Mouse (Mus musculus) layer of hippocampus, adult 8-10 months (tissue): ENCODE results near the gene Gm44805. TPM values are rescaled to one million over a fixed set of nuclear protein-coding genes. Genes with fewer than 3 reads are reported as not detected.

Experiments
- DNase-seq, 2 experiments: peaks; one replicate each; pipeline ENCODE4 v3.0.0; 2022; ENCODE audit warnings: low spot score in 2 of 2
- total RNA-seq, 4 experiments: library from RNA; stranded (reverse); gene quantifications; 2 replicates each; pipeline ENCODE4 v1.2.4; 2022

The Gm44805 gene
- not detected for total RNA-seq

- no peak for DNase-seq
Observed at GRCm38 (mm10) chr7:19681202-19681694, at the start of gene Gm44805, which contains the start of gene Apoc4. Gene Gm44805, minus strand, starts transcription at chr7:19681423. Gene Apoc4, minus strand, starts transcription at chr7:19681479.

DNA sequence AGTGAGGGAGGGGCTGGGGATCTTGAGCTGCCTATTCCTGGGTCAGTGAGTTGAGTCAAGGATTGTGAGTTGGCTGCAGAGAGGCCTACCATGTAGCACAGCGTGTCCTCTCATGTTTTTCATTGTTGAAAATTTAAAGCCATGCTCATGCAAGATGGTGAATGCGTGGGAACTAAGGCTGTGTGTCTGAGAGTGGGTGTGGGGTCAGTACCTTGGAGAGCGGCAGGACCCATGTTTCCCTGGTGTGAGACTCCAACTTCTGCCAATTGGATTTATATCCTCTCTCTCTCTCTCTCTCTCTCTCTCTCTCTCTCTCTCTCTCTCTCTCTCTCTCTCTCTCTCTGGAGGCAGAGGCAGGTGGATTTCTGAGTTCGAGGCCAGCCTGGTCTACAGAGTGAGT, 45.3 kb upstream of the Gm44805 start:
- DNase-seq: no peak

GRCm38 (mm10) chr7:19724167-19724566, 42.9 kb upstream of the Gm44805 start:
- no peak for DNase-seq

- no peak for DNase-seq
Observed at GRCm38 (mm10) chr7:19722754-19723195, 41.6 kb upstream of the Gm44805 start.

GRCm38 (mm10) chr7:19719200-19719599, 38.0 kb upstream of the Gm44805 start:
- DNase-seq: no peak

GRCm38 (mm10) chr7:19718297-19718952, 37.2 kb upstream of the Gm44805 start:
- DNase-seq: no peak

DNA sequence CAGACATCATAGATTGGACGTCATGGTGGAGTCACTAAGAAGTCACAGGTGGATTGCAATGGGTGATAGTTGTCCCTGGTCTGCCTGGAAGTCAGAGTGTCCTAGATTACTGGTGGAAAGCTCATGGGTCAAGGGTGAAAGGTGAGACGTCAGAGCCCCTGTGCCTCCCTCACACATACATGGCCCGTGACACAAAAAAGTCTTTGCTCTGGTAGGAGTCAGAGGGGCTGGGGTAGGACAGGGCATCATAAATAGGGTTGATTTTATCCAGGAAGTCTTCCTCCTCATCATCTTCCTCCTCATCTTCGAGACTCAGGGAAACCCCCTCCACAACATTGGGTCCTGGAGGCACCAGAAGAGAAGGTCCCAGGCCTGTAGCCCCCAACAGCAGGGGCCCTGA, 36.1 kb upstream of the Gm44805 start:
- no peak for DNase-seq

DNA sequence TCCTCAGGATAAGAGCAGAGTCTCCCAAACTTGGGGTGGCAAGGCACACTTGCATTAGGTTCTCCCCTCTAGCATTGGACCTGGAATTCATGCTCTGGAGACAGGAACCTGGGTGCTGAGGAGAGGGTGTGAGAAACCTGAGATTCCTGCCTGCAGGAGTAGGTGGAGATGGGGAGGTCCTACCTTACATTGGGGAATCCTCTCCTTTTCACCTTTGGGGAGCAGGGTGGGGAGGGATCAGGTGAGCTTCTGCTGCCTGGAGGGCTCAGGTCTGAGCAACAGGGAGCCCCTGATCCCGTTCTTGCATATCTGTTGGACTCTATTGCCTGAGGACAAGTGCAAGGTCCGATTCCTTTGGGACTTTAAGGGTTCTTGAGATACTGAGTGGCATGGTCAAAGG, 35.6 kb upstream of the Gm44805 start:
- DNase-seq: no peak

- DNase-seq: no peak
Observed at GRCm38 (mm10) chr7:19716055-19716682, 34.9 kb upstream of the Gm44805 start.

- peak; percentile 100 for DNase-seq
Observed at GRCm38 (mm10) chr7:19715239-19716054, 34.2 kb upstream of the Gm44805 start, which contains the start of gene Tomm40. Gene Tomm40, minus strand, starts transcription at chr7:19715438.

DNA sequence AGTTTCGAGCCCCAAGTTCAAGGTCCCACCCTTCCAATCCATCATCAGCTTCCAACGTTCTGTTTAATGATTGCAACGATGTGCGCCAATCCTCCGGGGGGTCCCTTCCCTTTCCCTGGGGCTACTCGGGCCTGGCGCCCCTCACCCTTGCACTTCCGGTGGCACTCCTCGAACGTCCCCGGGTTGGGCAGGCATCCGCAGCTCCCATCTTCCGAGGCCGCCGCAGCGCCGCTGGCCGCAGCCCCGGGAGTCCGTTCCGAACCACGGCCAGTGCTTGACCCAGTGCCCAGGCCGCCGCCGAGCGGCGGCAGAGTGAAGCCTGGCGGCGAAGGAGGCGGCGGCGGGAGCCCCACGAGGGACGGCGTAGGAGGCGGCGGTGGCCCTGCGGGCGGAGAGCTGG, 33.6 kb upstream of the Gm44805 start:
- no peak for DNase-seq

DNA sequence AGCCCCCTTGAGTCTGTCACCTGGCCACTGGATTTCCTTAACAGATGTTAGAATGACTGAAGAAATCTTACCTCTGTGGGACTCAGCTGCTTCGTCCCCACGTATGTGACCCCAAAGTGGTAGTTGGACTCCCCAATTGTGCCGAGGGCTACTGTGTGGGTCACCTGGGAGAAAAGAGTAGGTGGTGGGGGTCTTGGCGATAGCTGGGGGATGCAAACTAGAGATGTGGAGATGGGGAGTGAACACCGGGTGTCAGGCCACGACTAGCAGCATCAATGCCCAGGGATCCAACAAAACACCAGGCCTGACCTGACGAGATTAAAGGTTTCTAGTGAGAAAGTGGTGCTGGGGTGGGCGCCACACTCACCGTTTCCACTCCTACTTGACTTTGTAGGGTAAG, 32.4 kb upstream of the Gm44805 start:
- no peak for DNase-seq

DNA sequence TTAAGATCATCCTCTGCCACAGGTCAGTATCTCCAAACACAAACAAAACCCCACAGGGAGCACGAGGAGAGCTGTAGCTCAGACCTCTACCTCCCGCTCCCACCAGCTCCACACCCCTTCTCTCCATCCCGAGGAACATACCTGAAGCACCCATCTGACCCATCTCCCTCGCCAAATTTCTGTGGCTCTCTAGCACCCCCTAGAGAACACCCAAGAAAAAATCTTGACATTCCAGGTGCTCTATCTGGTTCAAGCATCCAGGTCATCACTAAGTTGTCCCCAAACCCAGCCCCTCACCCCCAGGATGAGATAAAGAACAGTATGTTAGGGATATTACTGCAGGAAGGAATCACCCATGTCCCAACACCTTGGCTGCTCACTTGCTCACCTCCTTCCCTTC, 32.0 kb upstream of the Gm44805 start:
- DNase-seq: no peak

- DNase-seq: no peak
Observed at GRCm38 (mm10) chr7:19712414-19712813, 31.2 kb upstream of the Gm44805 start.

GRCm38 (mm10) chr7:19710650-19711049, 29.4 kb upstream of the Gm44805 start:
- no peak for DNase-seq

GRCm38 (mm10) chr7:19705271-19705670, 24.0 kb upstream of the Gm44805 start:
- DNase-seq: no peak

DNA sequence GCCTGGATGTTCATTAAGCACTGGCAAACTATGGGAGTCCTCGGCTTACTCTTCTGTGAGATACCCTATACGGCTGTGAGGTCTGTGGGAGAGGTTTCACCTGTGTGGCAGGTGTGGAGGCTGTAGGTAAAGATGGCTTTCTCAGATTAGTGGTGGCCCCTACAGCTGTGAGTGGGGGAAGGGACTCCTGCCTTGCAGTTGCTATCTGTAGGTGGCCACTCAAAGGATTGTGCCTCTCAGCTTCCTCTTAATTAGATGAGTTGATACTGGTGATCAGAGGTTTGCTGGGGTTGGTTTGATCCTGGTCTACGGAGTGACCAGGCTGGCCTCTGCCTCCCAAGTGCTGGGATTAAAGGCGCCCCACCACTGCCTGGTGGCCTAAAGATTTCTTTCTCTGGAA, 23.3 kb upstream of the Gm44805 start:
- no peak for DNase-seq

DNA sequence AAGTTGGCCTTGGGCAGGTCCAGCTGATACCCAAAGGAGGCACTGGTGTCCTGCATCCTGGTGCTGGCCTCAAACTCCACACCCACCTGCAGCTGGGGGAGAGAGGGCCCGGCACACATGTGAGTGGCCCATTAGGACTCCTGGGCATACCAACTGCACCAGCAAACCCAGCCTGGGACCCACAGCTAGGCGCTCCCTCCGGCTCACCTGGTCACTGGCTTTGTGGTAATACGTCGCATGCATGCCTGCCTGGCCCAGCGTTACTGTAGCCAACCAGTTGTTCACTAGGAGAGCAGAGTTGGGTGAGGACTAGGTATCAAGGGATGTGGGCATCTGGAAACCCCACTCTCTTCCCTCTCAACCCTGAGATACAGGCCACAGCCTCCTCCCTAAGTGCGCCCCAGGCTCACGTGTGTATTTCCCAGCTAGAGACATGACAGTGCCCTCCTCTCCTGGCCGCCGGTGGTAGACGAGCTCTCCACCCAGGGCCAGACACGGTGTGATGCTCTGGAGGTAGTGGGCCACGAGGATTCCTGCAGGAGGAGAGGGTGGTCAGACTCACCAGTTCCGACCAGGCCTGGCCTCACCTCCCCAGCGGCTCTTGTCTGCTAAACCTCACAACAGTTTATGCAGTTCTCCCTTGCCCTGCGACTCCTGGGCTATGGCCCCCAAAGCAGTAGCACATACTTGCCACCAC, 21.8 kb upstream of the Gm44805 start:
- no peak for DNase-seq

- peak in 1 of 2 experiments; percentile 72 for DNase-seq
Observed at GRCm38 (mm10) chr7:19701069-19701761, 20.0 kb upstream of the Gm44805 start.

GRCm38 (mm10) chr7:19700299-19701068, 19.3 kb upstream of the Gm44805 start:
- no peak for DNase-seq
